Mouse (Mus musculus) bone marrow, adult 2 months (tissue): ENCODE results near the gene Reg1. TPM values are rescaled to one million over a fixed set of nuclear protein-coding genes. Genes with fewer than 3 reads are reported as not detected.
"Not testable (repeated sequence)": the region's sequence is repeated elsewhere in the genome, so short reads cannot be mapped to it uniquely, and the experiment has no call there.

Source experiments
- H3K27ac ChIP-seq: fragments of 200-500 bp; 2 replicates; pipeline ENCODE4 v1.5.1; 2012; ENCODE audit warnings: low read depth, mild to moderate bottlenecking, control low read depth, inconsistent platforms, low read length; ENCODE audit not compliant: control insufficient read depth, poor library complexity, insufficient read depth
- H3K4me1 ChIP-seq: fragments of 200-500 bp; 2 replicates; pipeline ENCODE4 v1.6.1; 2011; ENCODE audit warnings: low read length; ENCODE audit not compliant: control insufficient read depth, insufficient read depth
- H3K4me3 ChIP-seq: fragments of 200-500 bp; replicated peaks from 2 replicates; pipeline ENCODE3; 2011; ENCODE audit warnings: mild to moderate bottlenecking, low read depth, low read length, control low read depth; ENCODE audit not compliant: control insufficient read depth
- CTCF ChIP-seq: fragments of 200-500 bp; IDR thresholded peaks from 2 replicates; pipeline ENCODE4 v1.5.1; 2011; ENCODE audit warnings: low read length, control low read depth; ENCODE audit not compliant: control insufficient read depth, insufficient read depth
- POLR2A ChIP-seq: fragments of 200-500 bp; IDR thresholded peaks from 2 replicates; pipeline ENCODE4 v1.6.1; 2011; ENCODE audit warnings: low read depth, mild to moderate bottlenecking, control low read depth, low read length, borderline replicate concordance; ENCODE audit not compliant: control insufficient read depth
- WGBS: fragments of 180-500 bp; shearing (Covaris S2); methylation state at CpG from one replicate; pipeline ENCODE4 v1.1.7; 2018; 5-methylcytosine and 5-hydroxymethylcytosine counted together
- polyA plus RNA-seq: library from polyadenylated mRNA; stranded (reverse); fragments of >200 nt; gene quantifications from 2 replicates; pipeline ENCODE4 v1.2.4, GENCODE M21; 2011; ENCODE audit warnings: low replicate concordance; ENCODE audit not compliant: missing spikeins, insufficient read depth, insufficient read length

Reg1 gene
- polyA plus RNA-seq = not detected in 2 replicates

DNA sequence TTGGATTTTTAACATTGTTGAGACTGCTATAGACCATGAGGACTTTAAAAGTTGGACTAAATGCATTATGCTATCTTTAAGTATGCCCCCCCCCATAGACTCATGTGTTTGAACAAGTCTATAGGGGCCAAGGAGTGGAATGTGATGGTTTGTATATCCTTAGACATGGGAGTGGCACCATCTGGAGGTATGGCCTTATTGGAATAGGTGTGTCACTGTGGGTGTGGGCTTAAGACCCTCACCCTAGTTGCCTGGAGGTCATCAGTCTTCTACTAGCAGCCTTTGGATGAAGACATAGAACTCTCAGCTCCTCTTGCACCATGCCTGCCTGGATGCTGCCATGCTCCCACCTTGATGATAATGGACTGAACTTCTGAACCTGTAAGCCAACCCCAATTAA lies at the start of gene Reg1:
Gene Reg1 (plus strand): TSS at position 301 of the 400 bp plus-strand sequence.
- not testable (repeated sequence) for H3K4me1 ChIP-seq, H3K4me3 ChIP-seq, H3K27ac ChIP-seq

DNA sequence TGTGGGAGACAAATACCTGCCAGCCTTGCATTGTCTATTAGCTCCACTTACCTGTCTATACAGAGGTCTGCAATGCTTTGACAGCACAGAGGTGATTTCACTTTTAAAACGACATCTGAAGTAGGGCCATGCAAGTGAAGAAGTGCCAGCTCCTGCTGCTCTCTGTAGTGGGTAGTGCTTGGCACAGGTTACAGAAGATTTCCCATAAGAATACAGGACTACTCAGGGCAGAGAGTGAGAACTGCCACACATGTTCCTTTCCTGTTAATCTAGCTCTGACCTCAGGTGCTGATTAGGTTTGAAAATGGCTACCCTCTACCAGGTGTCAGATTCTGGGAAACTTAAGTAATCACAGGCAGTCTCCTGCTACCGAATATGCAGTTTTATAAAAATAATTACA lies 43.7 kb upstream of the Reg1 start, which contains the start of gene Reg3d:
Gene Reg3d (minus strand): TSS at position 101 of the 400 bp plus-strand sequence.
- H3K4me1 ChIP-seq = no peaks in the 10 kb centered on the region
- 64% methylated on average over 2 of the region's 2 CpGs for WGBS
- TF ChIP-seq POLR2A (no peak), CTCF (no peak)
- H3K4me3 ChIP-seq = no peak within 1 kb of the TSS
- H3K27ac ChIP-seq = no peak within 1 kb of the TSS

- Histone ChIP-seq H3K4me1 (no peaks in the 10 kb centered on the region), H3K27ac (no peak within 1 kb of the TSS), H3K4me3 (no peak within 1 kb of the TSS)
- TF ChIP-seq CTCF (no peak), POLR2A (no peak)
These were observed 42.1 kb upstream of the Reg1 start, which contains the start of gene Reg3a for GRCm38 (mm10) chr6:78380409-78380808. Reg3a (plus strand) TSS chr6:78380709.

- Histone ChIP-seq H3K27ac (no peak overlapping the region), H3K4me1 (no peaks in the 10 kb centered on the region), H3K4me3 (no peak overlapping the region)
- TF ChIP-seq CTCF (no peak), POLR2A (no peak)
- WGBS = 72% methylated on average over 3 of the region's 3 CpGs
These were observed 36.9 kb upstream of the Reg1 start for GRCm38 (mm10) chr6:78385609-78386008.

DNA sequence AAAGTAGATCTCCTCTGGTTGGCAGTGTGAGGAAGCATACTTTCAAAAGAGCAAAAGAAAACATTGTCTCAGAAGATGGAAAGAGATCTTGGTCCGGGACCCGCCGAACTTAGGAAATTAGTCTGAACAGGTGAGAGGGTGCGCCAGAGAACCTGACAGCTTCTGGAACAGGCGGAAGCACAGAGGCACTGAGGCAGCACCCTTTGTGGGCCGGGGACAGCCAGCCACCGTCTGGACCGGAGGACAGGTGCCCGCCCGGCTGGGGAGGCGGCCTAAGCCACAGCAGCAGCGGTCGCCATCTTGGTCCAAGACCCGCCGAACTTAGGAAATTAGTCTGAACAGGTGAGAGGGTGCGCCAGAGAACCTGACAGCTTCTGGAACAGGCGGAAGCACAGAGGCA lies 27.2 kb upstream of the Reg1 start, which contains the start of gene Reg2:
Gene Reg2 (plus strand): TSS at position 301 of the 400 bp plus-strand sequence.
- 87% methylated on average over 5 of the region's 17 CpGs for WGBS
- not testable (repeated sequence) for H3K27ac ChIP-seq, H3K4me3 ChIP-seq, H3K4me1 ChIP-seq

- 84% methylated on average over 3 of the region's 3 CpGs for WGBS
- Histone ChIP-seq H3K4me3 (no peak overlapping the region), H3K4me1 (no peaks in the 10 kb centered on the region), H3K27ac (no peak overlapping the region)
- TF ChIP-seq CTCF (no peak), POLR2A (no peak)
These were observed 3.0 kb downstream of the Reg1 start for GRCm38 (mm10) chr6:78425497-78425896.

- Histone ChIP-seq H3K4me1 (no peaks in the 10 kb centered on the region), H3K4me3 (no peak overlapping the region), H3K27ac (no peak overlapping the region)
- WGBS = 54% methylated on average over 1 of the region's 1 CpGs
- TF ChIP-seq POLR2A (no peak), CTCF (no peak)
These were observed 24.7 kb downstream of the Reg1 start for GRCm38 (mm10) chr6:78447202-78447601.

GRCm38 (mm10) chr6:78448409-78448808 lies 25.9 kb downstream of the Reg1 start:
- H3K27ac ChIP-seq = no peak overlapping the region
- no peak overlapping the region for H3K4me3 ChIP-seq
- TF ChIP-seq CTCF = no peak
- H3K4me1 ChIP-seq = no peaks in the 10 kb centered on the region

- 72% methylated on average over 2 of the region's 2 CpGs for WGBS
These were observed 30.3 kb downstream of the Reg1 start for GRCm38 (mm10) chr6:78452804-78453203.

More at GRCm38 (mm10) chr6:78452804-78453203, 30.3 kb downstream of the Reg1 start:
- Histone ChIP-seq H3K4me1 (no peaks in the 10 kb centered on the region), H3K27ac (no peak overlapping the region), H3K4me3 (no peak overlapping the region)
- no peak for TF ChIP-seq POLR2A
- TF ChIP-seq CTCF = no peak
